ENCODE assay signal across 15 mouse cellular contexts in the genomic region with DNA sequence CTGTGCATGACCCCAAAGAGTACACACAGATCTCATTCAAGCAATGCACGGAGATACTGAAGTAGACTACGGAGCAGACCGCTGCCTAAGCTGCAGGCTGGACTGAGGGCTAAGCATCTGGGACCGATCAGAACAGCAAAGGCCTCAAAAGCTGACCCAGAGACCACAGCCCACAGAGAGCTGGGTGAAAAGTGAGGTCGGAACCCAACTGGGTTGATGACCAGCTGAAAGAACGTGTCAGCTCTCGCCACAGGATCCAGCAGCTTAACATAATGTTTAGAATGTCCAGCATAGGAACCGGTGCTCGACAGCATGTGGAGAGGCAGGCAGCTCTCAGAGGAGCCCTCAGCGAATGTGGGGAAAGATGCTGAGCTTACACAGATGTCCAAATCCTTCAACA.
"Had no signal": no experiment of that assay in that cellular context is flagged by ENCODE, and none has a peak within 500 bp of the region (broad histone marks: within the 10 kb centered on the region; RNA-seq: fewer than 3 reads in every experiment).

No protein-coding gene starts in this region.

- H3K36me3 ChIP-seq: limb, embryonic 15.5 days; liver, embryonic 12.5 days; midbrain, embryonic 12.5 days; neural tube, embryonic 13.5 days had no signal

- H3K27ac ChIP-seq: limb, embryonic 15.5 days; liver, embryonic 12.5 days; midbrain, embryonic 12.5 days; neural tube, embryonic 13.5 days had no signal

- H3K27me3 ChIP-seq: limb, embryonic 15.5 days had no signal

- DNase-seq: kidney, adult 8-10 months; kidney, postnatal 25 days; layer of hippocampus, adult 9-11 months; layer of hippocampus, postnatal 36 days; lung, embryonic 14.5 days; lung, postnatal 10 days; lung, postnatal 4 days; right cerebral cortex, adult 18-20 months; right cerebral cortex, postnatal 25 days; thymus, postnatal 36 days had no signal

- H3K4me1 ChIP-seq: limb, embryonic 15.5 days; liver, embryonic 12.5 days; neural tube, embryonic 13.5 days had no signal

- H3K4me3 ChIP-seq: limb, embryonic 15.5 days; liver, embryonic 12.5 days; midbrain, embryonic 12.5 days; myocyte; neural tube, embryonic 13.5 days had no signal

- H3K9ac ChIP-seq: limb, embryonic 15.5 days; liver, embryonic 12.5 days; lung, embryonic 14.5 days; midbrain, embryonic 12.5 days; neural tube, embryonic 13.5 days had no signal

- ATAC-seq: liver, embryonic 12.5 days had no signal

- H3K4me2 ChIP-seq: limb, embryonic 15.5 days; liver, embryonic 12.5 days; lung, embryonic 14.5 days; midbrain, embryonic 12.5 days; neural tube, embryonic 13.5 days had no signal

- H3K9me3 ChIP-seq: limb, embryonic 15.5 days; liver, embryonic 12.5 days; midbrain, embryonic 12.5 days; neural tube, embryonic 13.5 days had no signal
